Mouse (Mus musculus) lung, postnatal 0 days (tissue): ENCODE measurements at regions not wholly inside any gene's neighbourhood (a gene's known extent, or its start where the extent isn't known, plus 50 kb on each side); places are given as distances from the start of the nearest gene placed in this dataset.

ENCODE experiments used
- ATAC-seq: fragments of 200-750 bp; cut with Nextera tagmentation; 2 replicates; pipeline ENCODE4 v1.8.0; 2017; ENCODE audit warnings: moderate library complexity
- DNase-seq: peaks from one replicate; pipeline ENCODE4 v3.0.0-alpha.2; 2016; ENCODE audit warnings: low spot score
- H3K27ac ChIP-seq: fragments of 300-500 bp; sonication (generic); 2 replicates; pipeline ENCODE4 v1.5.1; 2014; ENCODE audit warnings: antibody characterized with exemption, mild to moderate bottlenecking, low read length, mixed read lengths
- H3K27me3 ChIP-seq: fragments of 300-500 bp; sonication (generic); replicated peaks from 2 replicates; pipeline ENCODE4 v1.6.1; 2014; ENCODE audit warnings: low read length, mixed read lengths; ENCODE audit not compliant: insufficient read depth
- H3K36me3 ChIP-seq: fragments of 300-500 bp; sonication (generic); 2 replicates; pipeline ENCODE4 v1.6.1; 2014; ENCODE audit warnings: low read length, mixed read lengths; ENCODE audit not compliant: insufficient read depth
- H3K4me1 ChIP-seq: fragments of 300-500 bp; sonication (generic); 2 replicates; pipeline ENCODE4 v1.6.1; 2014; ENCODE audit warnings: antibody characterized with exemption, low read depth, low read length, mixed read lengths; ENCODE audit not compliant: insufficient read depth
- H3K4me2 ChIP-seq: fragments of 300-500 bp; sonication (generic); replicated peaks from 2 replicates; pipeline ENCODE4 v1.6.1; 2014; ENCODE audit warnings: low read depth, mild to moderate bottlenecking, low read length, moderate library complexity, mixed read lengths
- H3K4me3 ChIP-seq: fragments of 300-500 bp; sonication (generic); 2 replicates; pipeline ENCODE4 v1.5.1; 2014; ENCODE audit warnings: low read depth, low read length
- H3K9ac ChIP-seq: fragments of 300-500 bp; sonication (generic); replicated peaks from 2 replicates; pipeline ENCODE4 v1.6.1; 2014; ENCODE audit warnings: low read depth, mild to moderate bottlenecking
- H3K9me3 ChIP-seq: fragments of 300-500 bp; sonication (generic); 2 replicates; pipeline ENCODE4 v1.6.1; 2016; ENCODE audit warnings: low read length, mixed read lengths
- CTCF ChIP-seq: IDR thresholded peaks from 2 replicates; pipeline ENCODE4 v1.5.1; 2016; ENCODE audit warnings: antibody characterized with exemption, mild to moderate bottlenecking
- EP300 ChIP-seq: IDR thresholded peaks from 2 replicates; pipeline ENCODE4 v1.6.1; 2016; ENCODE audit warnings: antibody characterized with exemption, mild to moderate bottlenecking, control low read depth
- WGBS: fragments of 180-500 bp; shearing (Covaris S2); extraction: QIAGEN DNeasy Blood & Tissue Kit; methylation state at CpG from one replicate; pipeline ENCODE4 v1.1.7; 2014; 5-methylcytosine and 5-hydroxymethylcytosine counted together

- peak; percentile 78 for DNase-seq
- Histone ChIP-seq H3K4me1 (no peaks in the 10 kb centered on the region), H3K9ac (no peak overlapping the region), H3K4me2 (no peak overlapping the region), H3K27me3 (no peaks in the 10 kb centered on the region), H3K27ac (peak overlapping the region; percentile 34; the same call in 1 of the 2 replicates), H3K36me3 (no peaks in the 10 kb centered on the region), H3K4me3 (no peak overlapping the region), H3K9me3 (no peaks in the 10 kb centered on the region)
- WGBS = 43% methylated on average over 11 of the region's 11 CpGs
- peak; percentile 89 for ATAC-seq
- TF ChIP-seq EP300 (peak; percentile 78), CTCF (no peak)
These were observed 232.8 kb upstream of the Tcf21 start for GRCm38 (mm10) chr10:23052480-23053378.

- ATAC-seq (no peak), DNase-seq (peak; percentile 26)
- H3K4me3 ChIP-seq = no peak overlapping the region
- H3K4me2 ChIP-seq = no peak overlapping the region
- H3K9me3 ChIP-seq = no peaks in the 10 kb centered on the region
- TF ChIP-seq EP300 = no peak
- H3K36me3 ChIP-seq = no peaks in the 10 kb centered on the region
- 47% methylated on average over 3 of the region's 3 CpGs for WGBS
- no peaks in the 10 kb centered on the region for H3K4me1 ChIP-seq
- H3K27me3 ChIP-seq = no peaks in the 10 kb centered on the region
- H3K27ac ChIP-seq = no peak overlapping the region
- no peak overlapping the region for H3K9ac ChIP-seq
These were observed 224.5 kb upstream of the Tcf21 start for GRCm38 (mm10) chr10:23044466-23044865.

- WGBS = 49% methylated on average over 4 of the region's 4 CpGs
- H3K4me1 ChIP-seq = no peaks in the 10 kb centered on the region
- no peak overlapping the region for H3K9ac ChIP-seq
- no peak overlapping the region for H3K27ac ChIP-seq
- no peak overlapping the region for H3K4me3 ChIP-seq
- H3K4me2 ChIP-seq = no peak overlapping the region
- peak; percentile 92 for DNase-seq
- no peaks in the 10 kb centered on the region for H3K9me3 ChIP-seq
- TF ChIP-seq EP300 = peak; percentile 94
- TF ChIP-seq CTCF = peak; percentile 26; the same call in 1 of the 2 replicates
- H3K36me3 ChIP-seq = no peaks in the 10 kb centered on the region
- H3K27me3 ChIP-seq = no peaks in the 10 kb centered on the region
- peak; percentile 89 for ATAC-seq
These were observed 211.6 kb upstream of the Tcf21 start for GRCm38 (mm10) chr10:23031491-23032126.

GRCm38 (mm10) chr10:23027961-23028360 is 208.0 kb upstream of the Tcf21 start:
- Histone ChIP-seq H3K36me3 (no peaks in the 10 kb centered on the region), H3K4me3 (no peak overlapping the region), H3K4me1 (no peaks in the 10 kb centered on the region), H3K9me3 (no peaks in the 10 kb centered on the region), H3K27me3 (no peaks in the 10 kb centered on the region), H3K4me2 (no peak overlapping the region), H3K9ac (no peak overlapping the region), H3K27ac (no peak overlapping the region)
- 56% methylated on average over 4 of the region's 4 CpGs for WGBS
- no peak for TF ChIP-seq CTCF
- peak; percentile 66 for TF ChIP-seq EP300
- DNase-seq (peak; percentile 85), ATAC-seq (peak; percentile 16; the same call in 1 of the 2 replicates)

- ATAC-seq (no peak), DNase-seq (peak; percentile 35)
- H3K36me3 ChIP-seq = no peaks in the 10 kb centered on the region
- H3K27me3 ChIP-seq = no peaks in the 10 kb centered on the region
- H3K4me2 ChIP-seq = no peak overlapping the region
- no peaks in the 10 kb centered on the region for H3K4me1 ChIP-seq
- TF ChIP-seq CTCF = no peak
- no peak for TF ChIP-seq EP300
- H3K4me3 ChIP-seq = no peak overlapping the region
- no peak overlapping the region for H3K9ac ChIP-seq
- WGBS = 31% methylated on average over 4 of the region's 4 CpGs
- H3K27ac ChIP-seq = no peak overlapping the region
- no peaks in the 10 kb centered on the region for H3K9me3 ChIP-seq
These were observed 197.2 kb upstream of the Tcf21 start for GRCm38 (mm10) chr10:23017151-23017678.
